Mouse (Mus musculus) lung, embryonic 14.5 days (tissue): ENCODE data around the gene Anxa9. TPM values are rescaled to one million over a fixed set of nuclear protein-coding genes. Genes with fewer than 3 reads are reported as not detected.

ENCODE experiments used
- ATAC-seq: fragments of 200-750 bp; cut with Nextera tagmentation; 2 replicates; pipeline ENCODE4 v1.8.0; 2017; ENCODE audit warnings: mild to moderate bottlenecking, moderate TSS enrichment, moderate library complexity; ENCODE audit not compliant: insufficient read depth
- DNase-seq: peaks from one replicate; pipeline ENCODE4 v3.0.0-alpha.2; 2015
- H3K27ac ChIP-seq: fragments of 300-500 bp; sonication (generic); 2 replicates; pipeline ENCODE4 v1.5.1; 2014; ENCODE audit warnings: low read depth, mild to moderate bottlenecking, moderate library complexity
- H3K27me3 ChIP-seq: fragments of 300-500 bp; sonication (generic); 2 replicates; pipeline ENCODE4 v1.6.1; 2014; ENCODE audit warnings: low read length, control low read depth; ENCODE audit not compliant: insufficient read depth
- H3K36me3 ChIP-seq: fragments of 300-500 bp; sonication (generic); 2 replicates; pipeline ENCODE4 v1.6.1; 2014; ENCODE audit warnings: control low read depth; ENCODE audit not compliant: insufficient read depth
- H3K4me1 ChIP-seq: fragments of 300-500 bp; sonication (generic); 2 replicates; pipeline ENCODE4 v1.6.1; 2014; ENCODE audit warnings: antibody characterized with exemption, control low read depth; ENCODE audit not compliant: insufficient read depth
- H3K4me2 ChIP-seq: fragments of 300-500 bp; sonication (generic); 2 replicates; pipeline ENCODE4 v1.6.1; 2014; ENCODE audit warnings: mild to moderate bottlenecking
- H3K4me3 ChIP-seq: fragments of 300-500 bp; sonication (generic); 2 replicates; pipeline ENCODE4 v1.5.1; 2014; ENCODE audit warnings: low read depth, low read length
- H3K9ac ChIP-seq: fragments of 300-500 bp; sonication (generic); 2 replicates; pipeline ENCODE4 v1.6.1; 2014
- H3K9me3 ChIP-seq: fragments of 300-500 bp; sonication (generic); 2 replicates; pipeline ENCODE4 v1.6.1; 2016; ENCODE audit warnings: low read depth, low read length, control low read depth
- CTCF ChIP-seq: IDR thresholded peaks from 2 replicates; pipeline ENCODE4 v1.5.1; 2016; ENCODE audit warnings: antibody characterized with exemption, low read depth
- WGBS: fragments of 180-500 bp; shearing (Covaris S2); extraction: QIAGEN DNeasy Blood & Tissue Kit; methylation state at CpG from one replicate; pipeline ENCODE4 v1.1.7; 2014; 5-methylcytosine and 5-hydroxymethylcytosine counted together
- polyA plus RNA-seq: library from polyadenylated mRNA; unstranded; fragments of >200 nt; fragmentation: Nextera tagmentation; extraction: Ambion mirVana; gene quantifications from 2 replicates; pipeline ENCODE4 v1.2.1, GENCODE M21; 2014

Anxa9 gene
- polyA plus RNA-seq, 1 experiment from 2014 or later, result 2.0 TPM

- H3K9ac ChIP-seq, result no peak overlapping the region
- TF ChIP-seq CTCF, result no peak
- peaks cover 46% of the 10 kb centered on the region for H3K36me3 ChIP-seq
- H3K4me3 ChIP-seq, result no peak overlapping the region
- H3K27ac ChIP-seq, result no peak overlapping the region
- ATAC-seq (no peak), DNase-seq (no peak)
- no peaks in the 10 kb centered on the region for H3K27me3 ChIP-seq
- no peaks in the 10 kb centered on the region for H3K9me3 ChIP-seq
- H3K4me1 ChIP-seq, result no peaks in the 10 kb centered on the region
- no peak overlapping the region for H3K4me2 ChIP-seq
Observed at GRCm38 (mm10) chr3:95267855-95268254, 39.1 kb downstream of the Anxa9 start.

- Histone ChIP-seq H3K36me3 (peaks cover 58% of the 10 kb centered on the region), H3K4me3 (no peak overlapping the region), H3K4me2 (no peak overlapping the region), H3K4me1 (no peaks in the 10 kb centered on the region), H3K9ac (no peak overlapping the region), H3K27ac (no peak overlapping the region), H3K9me3 (no peaks in the 10 kb centered on the region), H3K27me3 (no peaks in the 10 kb centered on the region)
- DNase-seq (no peak), ATAC-seq (no peak)
- TF ChIP-seq CTCF, result no peak
- 91% methylated on average over 3 of the region's 3 CpGs for WGBS
Observed at GRCm38 (mm10) chr3:95266052-95266451, 40.9 kb downstream of the Anxa9 start.

GRCm38 (mm10) chr3:95264724-95265123, 42.3 kb downstream of the Anxa9 start:
- H3K27me3 ChIP-seq, result no peaks in the 10 kb centered on the region
- no peaks in the 10 kb centered on the region for H3K9me3 ChIP-seq
- no peak overlapping the region for H3K9ac ChIP-seq
- no peak overlapping the region for H3K27ac ChIP-seq
- no peak for DNase-seq
- H3K36me3 ChIP-seq, result peaks cover 69% of the 10 kb centered on the region
- no peak overlapping the region for H3K4me2 ChIP-seq
- WGBS, result 71% methylated on average over 1 of the region's 1 CpGs
- no peaks in the 10 kb centered on the region for H3K4me1 ChIP-seq
- no peak overlapping the region for H3K4me3 ChIP-seq
- no peak for ATAC-seq
- TF ChIP-seq CTCF, result no peak

GRCm38 (mm10) chr3:95263089-95263739, 43.8 kb downstream of the Anxa9 start:
- H3K9me3 ChIP-seq, result no peaks in the 10 kb centered on the region
- no peak overlapping the region for H3K4me3 ChIP-seq
- peak; percentile 80 for DNase-seq
- TF ChIP-seq CTCF, result peak; percentile 76
- H3K9ac ChIP-seq, result no peak overlapping the region
- peak; percentile 49; the same call in 1 of the 2 replicates for ATAC-seq
- no peak overlapping the region for H3K4me2 ChIP-seq
- no peaks in the 10 kb centered on the region for H3K4me1 ChIP-seq
- WGBS, result 43% methylated on average over 11 of the region's 11 CpGs
- peaks cover 70% of the 10 kb centered on the region for H3K36me3 ChIP-seq
- H3K27me3 ChIP-seq, result no peaks in the 10 kb centered on the region
- H3K27ac ChIP-seq, result no peak overlapping the region

GRCm38 (mm10) chr3:95261975-95262374, 45.0 kb downstream of the Anxa9 start:
- DNase-seq, result no peak
- 94% methylated on average over 4 of the region's 4 CpGs for WGBS
- H3K9me3 ChIP-seq, result no peaks in the 10 kb centered on the region
- no peak for TF ChIP-seq CTCF
- no peak overlapping the region for H3K9ac ChIP-seq
- peaks cover 70% of the 10 kb centered on the region for H3K36me3 ChIP-seq
- no peak overlapping the region for H3K4me2 ChIP-seq
- no peaks in the 10 kb centered on the region for H3K27me3 ChIP-seq
- H3K4me1 ChIP-seq, result no peaks in the 10 kb centered on the region
- no peak overlapping the region for H3K4me3 ChIP-seq
- ATAC-seq, result no peak
- H3K27ac ChIP-seq, result no peak overlapping the region

- 77% methylated on average over 5 of the region's 5 CpGs for WGBS
- ATAC-seq, result no peak
Observed at GRCm38 (mm10) chr3:95256931-95257330, 50.0 kb downstream of the Anxa9 start.

GRCm38 (mm10) chr3:95250783-95251424, 56.1 kb downstream of the Anxa9 start, which contains the start of gene Bnipl:
TSS of gene Bnipl (minus strand) at chr3:95251193.
- Histone ChIP-seq H3K4me2 (peak within 1 kb of the TSS; percentile 35), H3K9ac (0 out of 2 replicates have a peak within 1 kb of the TSS, but pooled peaks have one; percentile 18), H3K27me3 (no peaks in the 10 kb centered on the region), H3K36me3 (peaks cover 24% of the 10 kb centered on the region), H3K9me3 (no peaks in the 10 kb centered on the region), H3K4me3 (0 out of 2 replicates have a peak within 1 kb of the TSS, but pooled peaks have one; percentile 1), H3K27ac (0 out of 2 replicates have a peak within 1 kb of the TSS, but pooled peaks have one; percentile 31), H3K4me1 (no peaks in the 10 kb centered on the region)
- DNase-seq (peak; percentile 53), ATAC-seq (peak; percentile 65)
- TF ChIP-seq CTCF, result no peak
- 41% methylated on average over 7 of the region's 7 CpGs for WGBS

More at GRCm38 (mm10) chr3:95256931-95257330, 50.0 kb downstream of the Anxa9 start:
- Histone ChIP-seq H3K4me2 (no peak overlapping the region), H3K36me3 (peaks cover 74% of the 10 kb centered on the region), H3K4me1 (no peaks in the 10 kb centered on the region), H3K27ac (no peak overlapping the region), H3K9me3 (no peaks in the 10 kb centered on the region), H3K9ac (no peak overlapping the region), H3K27me3 (no peaks in the 10 kb centered on the region), H3K4me3 (no peak overlapping the region)
- DNase-seq, result no peak
- no peak for TF ChIP-seq CTCF
